Mouse (Mus musculus): ENCODE results near the gene Neurog3.

DNA sequence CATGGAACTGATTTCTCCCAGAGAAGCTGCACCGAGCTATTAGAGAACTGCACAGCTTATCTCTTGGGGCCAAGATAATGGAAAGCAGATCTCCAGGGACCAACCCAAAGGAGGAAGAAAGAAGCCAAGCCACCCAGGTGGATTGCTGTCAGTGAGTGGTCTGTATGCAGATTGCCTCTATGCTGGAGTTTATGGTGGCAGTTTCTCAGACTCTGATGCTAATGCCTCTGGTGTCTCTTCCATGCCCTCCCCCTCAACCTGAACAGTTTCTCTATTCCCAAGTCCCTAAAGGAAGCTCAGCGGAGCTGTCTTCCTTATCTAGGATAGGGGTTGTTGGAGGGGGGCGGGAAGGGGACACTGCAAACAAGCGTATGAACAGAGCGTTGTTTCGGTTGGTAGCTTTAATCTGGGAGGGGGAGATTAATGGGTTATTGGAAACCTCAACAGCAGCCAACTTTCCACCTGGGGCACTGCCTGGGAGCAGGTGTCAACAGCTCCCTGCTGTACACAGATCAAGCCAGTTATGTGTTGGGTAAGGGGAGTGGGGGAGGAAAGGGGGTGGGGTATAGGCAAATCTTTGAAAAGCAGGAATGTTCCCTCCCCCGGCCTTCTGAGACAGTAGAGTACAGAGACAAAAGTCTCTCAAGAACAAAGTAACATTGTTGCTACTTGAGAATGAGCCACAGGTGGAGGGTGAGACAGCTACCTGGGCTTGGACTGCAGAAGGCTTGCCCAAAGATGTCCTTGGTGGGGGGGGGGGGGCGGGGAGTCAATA is 3.0 kb downstream of the Neurog3 start:
- TF ChIP-seq POLR2A (IDR thresholded peaks at IDR 0.05; ENCODE audit: borderline replicate concordance, insufficient read depth, low read length) (no peak), CTCF (IDR thresholded peaks at IDR 0.05; ENCODE audit: borderline replicate concordance, insufficient read depth, low read depth, low read length) (no peak)
